Mouse (Mus musculus): ENCODE measurements at regions not wholly inside any gene's neighbourhood (a gene's known extent, or its start where the extent isn't known, plus 50 kb on each side); places are given as distances from the start of the nearest gene placed in this dataset.

- no peak for DNase-seq (ENCODE audit: low spot score)
These were observed 57.4 kb upstream of the Tex13c2 start for GRCm38 (mm10) chrX:42431851-42432635.
